ENCODE assay signal across 7 mouse cellular contexts in genomic region chr4:126677054-126678003, GRCm38 (mm10). TPM values are rescaled to one million over a fixed set of nuclear protein-coding genes. Genes with fewer than 3 reads are reported as not detected.
DNase-seq lines count a peak whose midpoint lies in the region; ATAC-seq lines count a peak whose summit lies in the region.

Psmb2 (plus strand) TSS chr4:126677630.

- H3K4me2 ChIP-seq in intestine, embryonic 16.5 days (ENCODE audit: low read depth, low read length): peak within 1 kb of the TSS; percentile 82
- H3K4me2 ChIP-seq in midbrain, embryonic 11.5 days: peak within 1 kb of the TSS; percentile 78

- intact Hi-C loops in left cerebral cortex, postnatal 36 days (cut with DNase I): no loop called here

- H3K27me3 ChIP-seq in intestine, embryonic 16.5 days (replicated peaks; ENCODE audit: control insufficient read depth, insufficient read depth, low read length): no peaks in the 10 kb centered on the region
- H3K27me3 ChIP-seq in midbrain, embryonic 11.5 days (ENCODE audit: control insufficient read depth, insufficient read depth, low read length): no peaks in the 10 kb centered on the region

- 3% methylated on average over 48 of the region's 48 CpGs for WGBS in intestine, embryonic 16.5 days
- WGBS in midbrain, embryonic 11.5 days: 3% methylated on average over 48 of the region's 48 CpGs

- DNase-seq in adrenal gland, adult 8-10 months: peak; percentile 96
- DNase-seq in embryo, embryonic 9.5 days (ENCODE audit: extremely low spot score): peak; percentile 100
- DNase-seq in gastrocnemius, postnatal 4 days (ENCODE audit: low spot score in 2 of 2): peak; percentile 99
- peak; percentile 99 for DNase-seq in left cerebral cortex, postnatal 36 days (ENCODE audit: low spot score in 2 of 2)
- peak; percentile 100 for DNase-seq in midbrain, embryonic 11.5 days (ENCODE audit: low spot score, missing footprints)
- peak; percentile 97 for DNase-seq in skeletal muscle tissue, adult 2 months (ENCODE audit: low read depth, low spot score)

- peaks cover 5% of the 10 kb centered on the region; the same call in 1 of the 2 replicates for H3K4me1 ChIP-seq in intestine, embryonic 16.5 days (ENCODE audit: control insufficient read depth, insufficient read depth, low read length)
- peaks cover 6% of the 10 kb centered on the region for H3K4me1 ChIP-seq in midbrain, embryonic 11.5 days (ENCODE audit: control insufficient read depth, insufficient read depth, low read length)

- peak within 1 kb of the TSS; percentile 91 for H3K9ac ChIP-seq in intestine, embryonic 16.5 days (ENCODE audit: low read depth, low read length)
- H3K9ac ChIP-seq in midbrain, embryonic 11.5 days (ENCODE audit: low read length): peak within 1 kb of the TSS; percentile 95

- no peaks in the 10 kb centered on the region for H3K9me3 ChIP-seq in intestine, embryonic 16.5 days (ENCODE audit: control insufficient read depth, low read length)
- no peaks in the 10 kb centered on the region for H3K9me3 ChIP-seq in midbrain, embryonic 11.5 days (ENCODE audit: control insufficient read depth, low read length)

- peak within 1 kb of the TSS; percentile 91 for H3K4me3 ChIP-seq in intestine, embryonic 16.5 days (ENCODE audit: low read length)
- peak within 1 kb of the TSS; percentile 95 for H3K4me3 ChIP-seq in midbrain, embryonic 11.5 days (ENCODE audit: low read depth, low read length)

- peak; percentile 99 for ATAC-seq in intestine, embryonic 16.5 days
- ATAC-seq in midbrain, embryonic 11.5 days (ENCODE audit: low FRiP score): peak; percentile 97

- H3K36me3 ChIP-seq in intestine, embryonic 16.5 days (ENCODE audit: control insufficient read depth, insufficient read depth, low read length): no peaks in the 10 kb centered on the region
- no peaks in the 10 kb centered on the region for H3K36me3 ChIP-seq in midbrain, embryonic 11.5 days (ENCODE audit: control insufficient read depth, insufficient read depth, low read length)

- peak within 1 kb of the TSS; percentile 38; the same call in 1 of the 2 replicates for H3K27ac ChIP-seq in intestine, embryonic 16.5 days (ENCODE audit: low read length)
- peak within 1 kb of the TSS; percentile 12; the same call in 1 of the 2 replicates for H3K27ac ChIP-seq in midbrain, embryonic 11.5 days (ENCODE audit: low read depth, low read length)

RNA-seq across cellular contexts. Expression of gene Psmb2, which starts in this region (rescaled TPM):
- 100 to 1,000 TPM; 122 to 151 (median 135) TPM for total RNA-seq in adrenal gland, adult 8-10 months (2022)
- total RNA-seq in gastrocnemius, postnatal 4 days (2021): 100 to 1,000 TPM; 136 to 164 TPM
- polyA plus RNA-seq in intestine, embryonic 16.5 days (2015; fragmentation: Nextera tagmentation; extraction: Ambion mirVana): 477 and 515 TPM in 2 replicates
- 100 to 1,000 TPM in 1 of 2 experiments, 10 to 100 TPM in 1; 95.5 to 100 TPM for total RNA-seq in left cerebral cortex, postnatal 36 days (2021)
- 523 and 552 TPM in 2 replicates for polyA plus RNA-seq in midbrain, embryonic 11.5 days (2014; fragmentation: Nextera tagmentation; extraction: Ambion mirVana)

Comparison
In these comparisons a context has a peak if more than half of its experiments do, and no peak if none do; other contexts are left out.
1. Peak in every context shown above with its lines: DNase-seq, ATAC-seq, H3K4me3 ChIP-seq and H3K27ac ChIP-seq.